10 mouse cellular contexts compared by ENCODE assay signal in the genomic region with DNA sequence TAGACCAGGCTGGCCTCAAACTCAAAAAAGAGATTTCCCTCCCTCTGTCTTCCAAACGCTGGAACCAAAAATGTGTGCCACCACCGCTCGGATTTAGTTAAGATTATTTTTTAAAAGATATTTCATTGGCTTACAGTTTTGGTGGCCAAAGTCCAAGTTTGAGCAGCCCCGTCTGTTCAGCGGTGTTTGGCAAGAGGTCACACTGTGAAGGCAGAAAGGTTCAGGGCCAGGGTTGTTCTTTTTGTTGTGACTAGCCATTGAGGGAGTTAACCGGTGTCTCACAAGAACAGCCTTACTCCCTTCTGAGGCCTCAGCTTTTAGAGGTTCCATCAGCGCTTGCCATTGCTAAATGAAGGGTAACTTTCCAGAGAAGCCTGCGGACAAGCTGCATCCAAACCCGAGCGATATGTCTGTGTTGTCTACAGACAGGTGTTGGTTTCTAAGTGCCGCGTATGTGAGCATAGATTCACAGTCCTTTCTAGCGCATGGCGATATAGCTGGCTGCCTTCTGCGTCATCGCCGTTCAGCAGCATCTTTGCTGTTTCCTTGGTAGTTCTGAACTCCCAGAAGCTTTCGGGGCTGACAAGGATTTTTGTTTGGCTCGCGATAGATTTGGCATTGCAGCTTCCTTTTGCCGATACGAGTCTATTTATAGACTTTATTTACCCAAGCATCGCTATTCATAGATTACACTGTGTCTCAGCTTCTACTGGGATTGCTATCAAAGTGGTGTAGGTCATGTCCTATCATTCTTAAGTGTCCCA. TPM values are rescaled to one million over a fixed set of nuclear protein-coding genes. Genes with fewer than 3 reads are reported as not detected.
DNase-seq lines count a peak whose midpoint lies in the region; ATAC-seq and TF ChIP-seq lines count a peak whose summit lies in the region.
"Had no signal": no experiment of that assay in that cellular context is flagged by ENCODE, and none has a peak within 500 bp of the region (broad histone marks: within the 10 kb centered on the region; RNA-seq: fewer than 3 reads in every experiment).

No protein-coding gene starts in this region.

- no peaks in the 10 kb centered on the region for H3K27me3 ChIP-seq in kidney, adult 2 months (replicated peaks; ENCODE audit: control insufficient read depth, insufficient read depth, low read length)
- H3K27me3 ChIP-seq in kidney, embryonic 14.5 days (ENCODE audit: control insufficient read depth, insufficient read depth, low read length): no peaks in the 10 kb centered on the region
- H3K27me3 ChIP-seq: embryonic facial prominence, embryonic 12.5 days; midbrain, embryonic 12.5 days had no signal

- H3K9ac ChIP-seq in kidney, embryonic 14.5 days (ENCODE audit: low read depth, low read length): no peak overlapping the region
- H3K9ac ChIP-seq: embryonic facial prominence, embryonic 12.5 days; midbrain, embryonic 12.5 days had no signal

- peak overlapping the region; percentile 68 for H3K27ac ChIP-seq in kidney, adult 2 months (ENCODE audit: insufficient read depth, low read depth, low read length)
- H3K27ac ChIP-seq in kidney, embryonic 14.5 days (ENCODE audit: low read depth, low read length): no peak overlapping the region
- H3K27ac ChIP-seq: embryonic facial prominence, embryonic 12.5 days; midbrain, embryonic 12.5 days had no signal

- TF ChIP-seq CTCF in kidney, adult 2 months (conservative IDR thresholded peaks at IDR 0.05; ENCODE audit: insufficient read depth, insufficient read length, low read depth, low read length): no peak

- peak; percentile 22 to 38 for DNase-seq in cerebellum, postnatal 25 days
- no peak for DNase-seq in cerebellum, adult 11-12 months
- DNase-seq in kidney, adult 2 months: peak; percentile 75
- DNase-seq in ovary, adult 18-20 months (ENCODE audit: low spot score): peak; percentile 30
- no peak for DNase-seq in ovary, postnatal 36 days (ENCODE audit: low spot score)
- DNase-seq in right cerebral cortex, postnatal 10 days (ENCODE audit: low spot score in 2 of 2): peak; percentile 58 to 75
- no peak for DNase-seq in thymus, postnatal 25 days

- H3K4me1 ChIP-seq in kidney, adult 2 months (ENCODE audit: control insufficient read depth, insufficient read depth, low read length): peaks cover 15% of the 10 kb centered on the region
- H3K4me1 ChIP-seq in kidney, embryonic 14.5 days (ENCODE audit: control insufficient read depth, insufficient read depth, low read length): no peaks in the 10 kb centered on the region
- H3K4me1 ChIP-seq: embryonic facial prominence, embryonic 12.5 days; midbrain, embryonic 12.5 days had no signal

- H3K4me2 ChIP-seq in kidney, embryonic 14.5 days (replicated peaks; ENCODE audit: low read depth, low read length): no peak overlapping the region
- H3K4me2 ChIP-seq: embryonic facial prominence, embryonic 12.5 days; midbrain, embryonic 12.5 days had no signal

- no peak for TF ChIP-seq POLR2A in kidney, adult 2 months (IDR thresholded peaks at IDR 0.05; ENCODE audit: low read depth, low read length)

- no peaks in the 10 kb centered on the region for H3K9me3 ChIP-seq in kidney, embryonic 14.5 days (ENCODE audit: control insufficient read depth, low read length)
- H3K9me3 ChIP-seq: embryonic facial prominence, embryonic 12.5 days; midbrain, embryonic 12.5 days had no signal

- H3K36me3 ChIP-seq in kidney, adult 2 months (ENCODE audit: control insufficient read depth, insufficient read depth, low read length): no peaks in the 10 kb centered on the region
- H3K36me3 ChIP-seq in kidney, embryonic 14.5 days (ENCODE audit: control insufficient read depth, insufficient read depth, low read length): no peaks in the 10 kb centered on the region
- H3K36me3 ChIP-seq: embryonic facial prominence, embryonic 12.5 days; midbrain, embryonic 12.5 days had no signal

- no peak overlapping the region for H3K4me3 ChIP-seq in kidney, adult 2 months (ENCODE audit: insufficient read depth, low read depth, low read length)
- H3K4me3 ChIP-seq in kidney, embryonic 14.5 days (ENCODE audit: low read length): no peak overlapping the region
- H3K4me3 ChIP-seq: embryonic facial prominence, embryonic 12.5 days; midbrain, embryonic 12.5 days had no signal

- WGBS in kidney, adult 2 months: 56% methylated on average over 23 of the region's 23 CpGs
- WGBS in kidney, embryonic 14.5 days: 82% methylated on average over 23 of the region's 23 CpGs

- ATAC-seq in kidney, embryonic 14.5 days (ENCODE audit: low FRiP score, low TSS enrichment): no peak

RNA-seq across cellular contexts. Expression of gene Inpp5b, which starts 24.3 kb away (rescaled TPM):
- polyA plus RNA-seq in kidney, adult 2 months (2012; rRNA removed): 61.0 and 64.2 TPM in 2 replicates
- 22.2 and 26.4 TPM in 2 replicates for polyA plus RNA-seq in kidney, embryonic 14.5 days (2014; fragmentation: Nextera tagmentation; extraction: Ambion mirVana)

RNA-seq across cellular contexts. Expression of gene Mtf1, which starts 35.9 kb away (rescaled TPM):
- 7.5 and 8.9 TPM in 2 replicates for polyA plus RNA-seq in kidney, adult 2 months (2012; rRNA removed)
- polyA plus RNA-seq in kidney, embryonic 14.5 days (2014; fragmentation: Nextera tagmentation; extraction: Ambion mirVana): 13.7 and 17.5 TPM in 2 replicates

RNA-seq across cellular contexts. Expression of gene Sf3a3, which starts 51.4 kb away (rescaled TPM):
- polyA plus RNA-seq in kidney, adult 2 months (2012; rRNA removed): 11.1 and 14.5 TPM in 2 replicates
- polyA plus RNA-seq in kidney, embryonic 14.5 days (2014; fragmentation: Nextera tagmentation; extraction: Ambion mirVana): 177 and 183 TPM in 2 replicates

Comparison
In these comparisons a context has a peak if more than half of its experiments do, and no peak if none do; other contexts are left out.
1. DNase-seq: peak in cerebellum, postnatal 25 days (2 of 2), kidney, adult 2 months (single experiment), ovary, adult 18-20 months (single experiment) and right cerebral cortex, postnatal 10 days (2 of 2); none in cerebellum, adult 11-12 months (single experiment), ovary, postnatal 36 days (single experiment) and thymus, postnatal 25 days (single experiment).
2. RNA of gene Sf3a3, which starts 51.4 kb away (polyA plus RNA-seq): 177 to 183 TPM in kidney, embryonic 14.5 days; 11.1 to 14.5 TPM in kidney, adult 2 months; every median in the first group is over 10 times any median in the second.